Comparison of ENCODE assay signal across 14 mouse cellular contexts in genomic region chr6:8544822-8545221, GRCm38 (mm10).
"Had no signal": no experiment of that assay in that cellular context is flagged by ENCODE, and none has a peak within 500 bp of the region (broad histone marks: within the 10 kb centered on the region; RNA-seq: fewer than 3 reads in every experiment).

No protein-coding gene starts in this region.

- ATAC-seq: midbrain, embryonic 13.5 days; midbrain, embryonic 16.5 days had no signal

- DNase-seq: lung, adult 18-20 months; lung, embryonic 14.5 days; lung, postnatal 10 days; lung, postnatal 4 days; retina, postnatal 1 day; right cerebral cortex, adult 18-20 months; right cerebral cortex, postnatal 25 days; right cerebral cortex, postnatal 4 days; spleen, adult 18-20 months; thymus, adult 18-20 months; thymus, postnatal 14 days; thymus, postnatal 36 days had no signal
